Mouse (Mus musculus) cerebellum, adult 2 months (tissue): ENCODE measurements around the gene Klhl36.

Experiments
- CTCF ChIP-seq: fragments of 200-500 bp; IDR thresholded peaks from 2 replicates; pipeline ENCODE4 v1.5.1; 2011; ENCODE audit warnings: low read depth, mild to moderate bottlenecking, control low read depth, low read length, moderate library complexity, borderline replicate concordance; ENCODE audit not compliant: insufficient read depth
- POLR2A ChIP-seq: fragments of 200-500 bp; IDR thresholded peaks from 2 replicates; pipeline ENCODE4 v1.6.1; 2011; ENCODE audit warnings: low read length, control low read depth, borderline replicate concordance; ENCODE audit not compliant: insufficient read depth

DNA sequence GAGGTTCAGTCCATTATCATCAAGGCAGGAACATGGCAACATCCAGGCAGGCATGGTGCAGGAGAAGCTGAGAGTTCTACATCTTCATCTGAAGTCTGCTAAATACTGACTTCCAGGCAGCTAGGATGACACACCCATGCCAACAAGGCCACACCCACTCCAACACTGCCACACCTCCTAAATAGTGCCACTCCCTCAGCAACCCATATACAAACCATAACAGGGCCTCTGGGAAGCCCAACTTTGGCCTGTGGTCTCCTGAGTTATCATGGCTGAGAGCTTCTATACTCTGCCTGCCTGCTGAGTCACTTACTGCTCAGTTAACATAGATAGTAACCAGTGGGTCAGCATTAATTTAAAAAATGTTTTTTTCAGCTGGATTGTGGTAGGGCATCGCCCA is 11.1 kb downstream of the Klhl36 start:
- TF ChIP-seq POLR2A (no peak), CTCF (no peak)
